Mouse (Mus musculus) CH12.LX (cell line): ENCODE data around the gene Prdm10.

Experiments used
- CTCF ChIP-seq, 2 experiments: IDR thresholded peaks in 1 of 2; conservative IDR thresholded peaks in 1 of 2; 2 replicates each; pipeline ENCODE4 v1.5.1; 2011 to 2012; ENCODE audit warnings: low read depth in 2 of 2, low read length in 2 of 2, improper control_type of control experiment in 1 of 2, inconsistent platforms in 1 of 2, mild to moderate bottlenecking in 1 of 2, moderate library complexity in 1 of 2
- ELF1 ChIP-seq: IDR thresholded peaks from 2 replicates; pipeline ENCODE4 v1.6.1; 2014; ENCODE audit warnings: low read depth, mild to moderate bottlenecking, inconsistent platforms, low read length, improper control_type of control experiment
- EP300 ChIP-seq: IDR thresholded peaks from 2 replicates; pipeline ENCODE4 v1.6.1; 2011; ENCODE audit warnings: low read length, improper control_type of control experiment
- ETS1 ChIP-seq: conservative IDR thresholded peaks from 2 replicates; pipeline ENCODE4 v1.6.1; 2012; ENCODE audit warnings: low read depth, mild to moderate bottlenecking, inconsistent platforms, low read length, improper control_type of control experiment, moderate library complexity
- MAFK ChIP-seq: IDR thresholded peaks from 2 replicates; pipeline ENCODE4 v1.6.1; 2011; ENCODE audit warnings: low read length, improper control_type of control experiment; ENCODE audit not compliant: insufficient replicate concordance
- POLR2A ChIP-seq: IDR thresholded peaks from 2 replicates; pipeline ENCODE4 v1.6.1; 2011; ENCODE audit warnings: low read depth, mild to moderate bottlenecking, improper control_type of control experiment, low read length
- USF2 ChIP-seq: conservative IDR thresholded peaks from 2 replicates; pipeline ENCODE4 v1.6.1; 2011; ENCODE audit warnings: low read depth, low read length, improper control_type of control experiment

DNA sequence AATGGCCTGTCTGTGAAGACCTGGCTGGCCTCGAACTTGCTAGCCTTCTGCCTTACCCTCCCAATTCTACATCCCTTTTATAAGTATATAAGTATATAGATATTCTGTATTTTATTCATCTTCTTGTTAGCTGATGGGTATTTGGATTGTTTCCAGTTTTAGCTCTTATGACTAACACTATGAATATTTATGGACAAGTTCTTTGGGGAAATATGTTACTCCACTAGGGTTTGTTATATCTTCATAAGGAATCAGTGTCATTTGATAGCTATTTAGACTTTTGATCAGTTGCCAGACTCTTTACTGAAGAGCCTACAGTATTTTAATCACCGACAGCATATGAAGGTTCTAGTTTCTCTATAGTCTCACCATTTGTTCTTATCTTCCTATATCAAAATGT, 15.0 kb downstream of the Prdm10 start:
- TF ChIP-seq POLR2A, result no peak
- no peak for TF ChIP-seq CTCF (conservative IDR thresholded peaks at IDR 0.05 in 1 of 2, IDR thresholded peaks at IDR 0.05 in 1 of 2; ENCODE audit: low read depth in 2 of 2, low read length in 2 of 2)
- TF ChIP-seq EP300, result no peak
- TF ChIP-seq ETS1, result no peak
- TF ChIP-seq ELF1, result no peak
- TF ChIP-seq USF2, result no peak
- no peak for TF ChIP-seq MAFK
